Mouse (Mus musculus): Measurements from ENCODE around the gene Abhd15. TPM values are rescaled to one million over a fixed set of nuclear protein-coding genes. Genes with fewer than 3 reads are reported as not detected.
A peak's percentile ranks its signal among the peaks of the same experiment; 100 is the strongest.

Abhd15 gene
- polyA plus RNA-seq, 1 experiment from 2014 or later: 0.15 TPM

DNA sequence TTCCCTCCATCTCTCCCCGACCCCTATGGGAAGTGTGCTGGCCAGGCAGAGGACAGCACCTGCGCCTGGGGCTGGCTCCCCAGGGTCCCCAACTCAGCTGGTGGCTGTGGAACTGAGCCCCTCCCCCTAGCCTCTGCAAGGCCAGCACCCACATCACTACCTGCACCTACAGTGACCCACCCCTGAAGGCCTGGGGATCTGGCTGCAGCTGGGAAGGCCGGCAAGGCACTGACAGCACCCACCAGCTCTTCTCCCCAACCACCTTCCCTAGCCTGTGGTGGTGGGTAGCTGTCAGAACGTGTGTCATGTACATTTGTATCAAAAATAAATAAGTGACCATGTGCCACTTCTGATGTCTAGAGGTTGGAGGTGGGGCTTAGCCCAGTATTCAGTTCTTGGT lies 7.5 kb upstream of the Abhd15 start:
- no peak for TF ChIP-seq CTCF (IDR thresholded peaks at IDR 0.05)
- in situ Hi-C loops (cut with MboI; ENCODE audit: low pct_unique_long_range_greater_than_20kb): loop anchor here (25.0 kb wide), 1 partner anchor 305 kb away; no protein-coding TSS in a partner anchor
- no peaks in the 10 kb centered on the region for H3K27me3 ChIP-seq
- ATAC-seq: no peak
- ChIA-PET CTCF (interaction anchor here (0.8 to 2.4 kb wide), 7 partner anchors 8 to 122 kb away, joined by 3 to 12 read pairs (median 8); no protein-coding TSS in a partner anchor), POLR2A (interaction anchor here (0.9 to 1.4 kb wide), 3 partner anchors 11 to 100 kb away, joined by 3 to 4 read pairs (median 3); partner anchors contain the start of gene Taok1)
- DNase-seq (ENCODE audit: low read depth, low spot score): no peak

GRCm38 (mm10) chr11:77508068-77509021 lies 6.6 kb upstream of the Abhd15 start:
- no peaks in the 10 kb centered on the region for H3K27me3 ChIP-seq
- ChIA-PET POLR2A (interaction anchor here (0.9 to 1.4 kb wide), 4 partner anchors 12 to 99 kb away, joined by 3 to 7 read pairs (median 4); partner anchors contain the start of gene Taok1), CTCF (interaction anchor here (0.7 to 2.4 kb wide), 12 partner anchors 8 to 121 kb away, joined by 3 to 12 read pairs (median 4); partner anchors contain the start of gene Gm10392)
- ATAC-seq (peak; percentile 58), DNase-seq (ENCODE audit: low read depth, low spot score) (no peak)
- in situ Hi-C loops (cut with MboI; ENCODE audit: low pct_unique_long_range_greater_than_20kb): loop anchor here (25.0 kb wide), 1 partner anchor 304 kb away; no protein-coding TSS in a partner anchor
- TF ChIP-seq CTCF (IDR thresholded peaks at IDR 0.05): no peak

- POLR2A ChIA-PET: no interaction called here
- TF ChIP-seq CTCF (IDR thresholded peaks at IDR 0.05): no peak
- in situ Hi-C loops (cut with MboI; ENCODE audit: low pct_unique_long_range_greater_than_20kb): loop anchor here (5.0 to 25.0 kb wide), 2 partner anchors 101 to 301 kb away; no protein-coding TSS in a partner anchor
- peaks cover 4% of the 10 kb centered on the region for H3K27me3 ChIP-seq
- DNase-seq (ENCODE audit: low read depth, low spot score) (no peak), ATAC-seq (no peak)
- CTCF ChIA-PET: interaction anchor here (0.9 to 2.4 kb wide), 3 partner anchors 11 to 119 kb away, joined by 4 to 12 read pairs (median 4); no protein-coding TSS in a partner anchor
Measured at GRCm38 (mm10) chr11:77511336-77511735, 3.6 kb upstream of the Abhd15 start.

DNA sequence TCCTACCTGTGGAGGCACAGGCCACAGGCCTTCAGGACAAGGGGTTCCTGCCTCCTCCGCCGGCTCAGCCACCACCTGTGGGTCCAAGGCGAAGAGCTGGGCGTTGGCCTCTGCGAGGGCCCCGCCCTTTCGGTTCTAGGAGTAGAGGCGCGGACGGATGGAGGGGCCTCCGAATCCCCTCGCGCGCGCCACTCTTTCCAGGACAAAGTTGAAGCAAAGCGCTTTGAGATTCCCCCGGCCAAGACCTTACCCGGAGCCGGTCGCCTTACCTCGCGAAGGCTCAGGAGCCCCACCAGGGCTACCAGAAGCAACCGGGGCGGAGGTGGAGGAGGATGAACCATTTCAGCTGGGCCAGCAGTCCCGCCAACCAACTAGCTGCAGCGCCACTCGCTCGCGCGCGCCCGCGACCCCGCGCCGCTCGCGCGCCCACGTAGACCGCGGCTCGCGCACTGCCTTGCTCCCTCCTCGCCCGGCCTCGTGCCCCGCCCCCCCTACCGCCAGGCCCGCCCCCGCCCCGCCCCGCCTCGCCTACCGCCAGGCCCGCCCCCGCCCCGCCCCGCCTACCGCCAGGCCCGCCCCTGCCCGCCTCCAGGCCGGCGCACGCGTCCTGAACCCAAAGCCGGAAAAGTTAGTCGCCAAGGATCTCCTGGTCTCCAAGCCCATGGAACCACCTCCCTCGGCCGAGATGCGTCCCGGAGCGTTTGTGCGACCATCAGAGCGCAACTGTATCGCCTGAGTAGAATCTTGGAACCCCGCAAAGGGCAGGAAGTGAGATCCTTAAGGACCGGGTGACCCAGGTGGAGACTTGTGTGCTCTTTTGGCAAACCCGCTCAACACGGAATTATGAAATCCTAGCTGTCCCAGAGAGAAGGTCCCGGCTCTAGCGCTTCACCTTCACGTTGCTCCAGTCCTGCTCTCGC lies 1.8 kb upstream of the Abhd15 start:
- peaks cover 4% of the 10 kb centered on the region for H3K27me3 ChIP-seq
- in situ Hi-C loops (cut with MboI; ENCODE audit: low pct_unique_long_range_greater_than_20kb): loop anchor here (5.0 to 25.0 kb wide), 2 partner anchors 99 to 299 kb away; no protein-coding TSS in a partner anchor
- no peak for TF ChIP-seq CTCF (IDR thresholded peaks at IDR 0.05)
- ATAC-seq (peak; percentile 38), DNase-seq (ENCODE audit: low read depth, low spot score) (no peak)
- CTCF ChIA-PET: interaction anchor here (0.7 to 1.4 kb wide), 2 partner anchors 12 to 14 kb away, joined by 3 to 5 read pairs; no protein-coding TSS in a partner anchor
- POLR2A ChIA-PET: interaction anchor here (0.6 to 1.6 kb wide), 3 partner anchors 10 to 94 kb away, joined by 3 to 4 read pairs (median 3); partner anchors contain the start of gene Taok1

DNA sequence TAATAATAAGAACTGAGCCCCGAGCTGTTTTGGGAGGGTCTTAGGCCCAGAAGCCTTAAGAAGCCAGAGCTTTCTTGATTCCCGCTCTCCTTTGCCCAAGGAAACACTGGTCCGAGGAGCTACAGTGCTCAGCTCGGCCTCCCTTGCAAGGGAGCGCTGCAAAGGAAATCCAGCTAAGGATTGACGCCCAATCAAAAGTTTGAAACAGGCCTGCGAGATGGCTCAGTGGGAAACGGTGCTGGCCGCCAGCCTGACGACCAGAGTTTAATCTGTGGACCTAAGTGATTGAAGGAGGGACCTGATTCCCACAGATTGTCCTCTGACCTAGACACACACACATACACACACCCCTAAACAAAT lies 1.1 kb upstream of the Abhd15 start:
- in situ Hi-C loops (cut with MboI; ENCODE audit: low pct_unique_long_range_greater_than_20kb): loop anchor here (5.0 to 25.0 kb wide), 2 partner anchors 99 to 299 kb away; no protein-coding TSS in a partner anchor
- H3K27me3 ChIP-seq: peaks cover 4% of the 10 kb centered on the region
- POLR2A ChIA-PET: interaction anchor here (0.6 to 1.6 kb wide), 2 partner anchors 26 to 94 kb away, joined by 3 read pairs; partner anchors contain the start of gene Taok1

DNA sequence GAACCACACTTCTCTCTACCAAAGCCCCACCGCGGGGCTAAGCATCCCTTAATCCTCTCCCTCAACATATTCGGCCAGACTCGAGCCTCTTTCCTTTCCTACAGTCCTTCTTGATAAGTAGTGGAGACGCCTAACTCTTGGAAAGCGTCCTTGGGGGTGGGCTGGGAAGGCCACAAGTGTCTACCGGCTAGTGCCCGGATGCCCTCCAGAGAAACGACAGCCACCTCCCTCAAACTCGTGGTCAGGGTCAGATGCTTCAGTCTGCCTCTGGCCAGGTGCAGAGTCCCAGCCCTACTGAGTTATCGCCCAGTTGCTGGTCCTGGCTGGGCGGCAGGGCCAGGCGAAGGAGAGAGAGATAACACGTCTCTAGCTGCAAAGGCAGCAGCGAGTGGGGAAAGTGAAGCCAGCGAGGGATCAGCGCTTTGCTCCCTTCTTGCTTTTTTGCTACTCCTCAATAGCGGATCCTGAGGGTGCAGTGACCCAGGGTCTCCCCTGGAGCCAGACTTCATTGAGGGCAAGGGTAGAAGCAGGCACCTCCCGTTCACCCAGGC lies 565 bp upstream of the Abhd15 start:
- in situ Hi-C loops (cut with MboI; ENCODE audit: low pct_unique_long_range_greater_than_20kb): loop anchor here (5.0 to 25.0 kb wide), 2 partner anchors 98 to 298 kb away; no protein-coding TSS in a partner anchor
- ATAC-seq (no peak), DNase-seq (ENCODE audit: low read depth, low spot score) (no peak)
- ChIA-PET CTCF (no interaction called here), POLR2A (interaction anchor here (0.6 kb wide), 1 partner anchor 93 kb away, joined by 3 read pairs; the partner anchor contains the start of gene Taok1)
- no peak for TF ChIP-seq CTCF (IDR thresholded peaks at IDR 0.05)
- peaks cover 4% of the 10 kb centered on the region for H3K27me3 ChIP-seq

More for the DNA sequence above, 1.1 kb upstream of the Abhd15 start:
- DNase-seq (ENCODE audit: low read depth, low spot score) (no peak), ATAC-seq (no peak)
- CTCF ChIA-PET: no interaction called here
- no peak for TF ChIP-seq CTCF (IDR thresholded peaks at IDR 0.05)

DNA sequence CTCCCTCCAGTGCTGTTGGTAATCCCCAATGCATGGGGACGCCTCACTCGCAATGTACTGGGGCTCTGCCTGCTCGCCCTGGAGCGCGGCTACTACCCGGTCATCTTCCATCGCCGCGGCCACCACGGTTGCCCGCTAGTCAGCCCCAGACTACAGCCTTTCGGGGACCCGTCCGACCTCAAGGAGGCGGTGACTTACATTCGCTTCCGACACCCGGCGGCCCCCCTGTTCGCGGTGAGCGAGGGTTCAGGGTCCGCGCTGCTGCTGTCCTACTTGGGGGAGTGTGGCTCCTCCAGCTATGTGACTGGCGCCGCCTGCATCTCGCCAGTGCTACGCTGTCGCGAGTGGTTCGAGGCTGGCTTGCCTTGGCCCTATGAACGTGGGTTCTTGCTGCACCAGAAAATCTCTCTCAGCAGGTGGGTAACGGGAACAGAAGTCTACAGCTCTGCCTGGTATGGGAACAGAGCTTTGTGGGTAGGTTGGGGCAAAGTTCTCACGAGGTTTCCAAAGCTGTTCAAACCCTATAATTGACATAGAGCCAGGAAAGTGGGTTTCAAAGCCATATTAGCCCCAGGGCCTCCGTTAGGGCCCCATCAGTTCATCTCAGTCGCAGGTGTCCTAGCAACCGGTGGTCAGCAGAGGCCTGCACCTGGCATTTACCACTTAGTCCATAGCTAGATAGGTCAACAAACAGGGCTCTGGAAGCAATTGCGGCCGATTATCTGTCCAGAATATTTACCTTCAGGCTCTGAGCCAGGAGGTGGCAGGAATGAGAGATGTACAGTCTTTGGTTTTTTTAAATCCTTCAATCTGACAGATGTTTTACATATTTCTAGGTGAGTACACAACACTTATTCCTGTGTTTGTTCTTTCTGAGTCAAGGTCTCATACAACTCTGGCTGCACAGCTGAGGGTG lies 974 bp downstream of the Abhd15 start, which contains the start of gene Trp53i13:
Gene Trp53i13 (minus strand): TSS at position 344 of the 916 bp plus-strand sequence.
- no peak for DNase-seq (ENCODE audit: low read depth, low spot score)
- in situ Hi-C loops (cut with MboI; ENCODE audit: low pct_unique_long_range_greater_than_20kb): loop anchor here (25.0 kb wide), 1 partner anchor 296 kb away; no protein-coding TSS in a partner anchor
- ATAC-seq: no peak
- TF ChIP-seq CTCF (IDR thresholded peaks at IDR 0.05): no peak
- POLR2A ChIA-PET: no interaction called here
- peaks cover 4% of the 10 kb centered on the region for H3K27me3 ChIP-seq
- CTCF ChIA-PET: no interaction called here
